Mouse (Mus musculus) liver, embryonic 15.5 days (tissue): Measurements from ENCODE around the gene 9630041A04Rik. TPM values are rescaled to one million over a fixed set of nuclear protein-coding genes. Genes with fewer than 3 reads are reported as not detected.

Experiments
- ATAC-seq: fragments of 200-750 bp; cut with Nextera tagmentation; 2 replicates; pipeline ENCODE4 v1.8.0; 2017; ENCODE audit warnings: moderate number of reproducible peaks, mild to moderate bottlenecking, moderate library complexity; ENCODE audit not compliant: insufficient read depth
- H3K27ac ChIP-seq: fragments of 300-500 bp; sonication (generic); replicated peaks from 2 replicates; pipeline ENCODE4 v1.5.1; 2015; ENCODE audit warnings: mild to moderate bottlenecking, inconsistent platforms
- H3K27me3 ChIP-seq: fragments of 300-500 bp; sonication (generic); 2 replicates; pipeline ENCODE4 v1.6.1; 2015; ENCODE audit warnings: mild to moderate bottlenecking, inconsistent platforms
- H3K36me3 ChIP-seq: fragments of 300-500 bp; sonication (generic); replicated peaks from 2 replicates; pipeline ENCODE4 v1.6.1; 2015; ENCODE audit warnings: moderate library complexity, mild to moderate bottlenecking, inconsistent platforms
- H3K4me1 ChIP-seq: fragments of 300-500 bp; sonication (generic); replicated peaks from 2 replicates; pipeline ENCODE4 v1.6.1; 2015; ENCODE audit warnings: inconsistent platforms
- H3K4me2 ChIP-seq: fragments of 300-500 bp; sonication (generic); 2 replicates; pipeline ENCODE4 v1.6.1; 2015; ENCODE audit warnings: moderate library complexity, mild to moderate bottlenecking, inconsistent platforms
- H3K4me3 ChIP-seq: fragments of 300-500 bp; sonication (generic); replicated peaks from 2 replicates; pipeline ENCODE4 v1.5.1; 2015; ENCODE audit warnings: mild to moderate bottlenecking, inconsistent platforms
- H3K9ac ChIP-seq: fragments of 300-500 bp; sonication (generic); 2 replicates; pipeline ENCODE4 v1.6.1; 2015; ENCODE audit warnings: moderate library complexity, mild to moderate bottlenecking, inconsistent platforms
- H3K9me3 ChIP-seq: fragments of 300-500 bp; sonication (generic); replicated peaks from 2 replicates; pipeline ENCODE4 v1.6.1; 2016; ENCODE audit warnings: inconsistent platforms
- WGBS: fragments of 180-500 bp; shearing (Covaris S2); methylation state at CpG from one replicate; pipeline ENCODE4 v1.1.7; 2015; ENCODE audit warnings: mixed read lengths; ENCODE audit not compliant: insufficient replicate concordance; 5-methylcytosine and 5-hydroxymethylcytosine counted together
- polyA plus RNA-seq: library from polyadenylated mRNA; unstranded; fragments of >200 nt; fragmentation: Nextera tagmentation; extraction: Ambion mirVana; gene quantifications from 2 replicates; pipeline ENCODE4 v1.2.1, GENCODE M21; 2015

Gene 9630041A04Rik
- polyA plus RNA-seq, 1 experiment from 2014 or later = not detected

- Histone ChIP-seq H3K4me3 (no peak overlapping the region), H3K9ac (no peak overlapping the region), H3K27me3 (no peaks in the 10 kb centered on the region), H3K9me3 (no peaks in the 10 kb centered on the region), H3K27ac (no peak overlapping the region), H3K4me2 (no peak overlapping the region), H3K4me1 (no peaks in the 10 kb centered on the region), H3K36me3 (no peaks in the 10 kb centered on the region)
- ATAC-seq = no peak
- WGBS = 51% methylated on average over 1 of the region's 1 CpGs
Measured at GRCm38 (mm10) chr9:101875306-101875705, 13.7 kb downstream of the 9630041A04Rik start.

GRCm38 (mm10) chr9:101877109-101877987, 15.7 kb downstream of the 9630041A04Rik start:
- Histone ChIP-seq H3K9me3 (no peaks in the 10 kb centered on the region), H3K4me1 (no peaks in the 10 kb centered on the region), H3K9ac (no peak overlapping the region), H3K36me3 (no peaks in the 10 kb centered on the region), H3K27ac (no peak overlapping the region), H3K27me3 (no peaks in the 10 kb centered on the region), H3K4me2 (no peak overlapping the region), H3K4me3 (no peak overlapping the region)
- no peak for ATAC-seq
- 57% methylated on average over 11 of the region's 11 CpGs for WGBS

GRCm38 (mm10) chr9:101883295-101883694, 21.7 kb downstream of the 9630041A04Rik start:
- no peak for ATAC-seq
- no peak overlapping the region for H3K9ac ChIP-seq
- 26% methylated on average over 2 of the region's 2 CpGs for WGBS

GRCm38 (mm10) chr9:101897851-101898250, 36.2 kb downstream of the 9630041A04Rik start:
- Histone ChIP-seq H3K9ac (no peak overlapping the region), H3K27ac (no peak overlapping the region), H3K4me1 (no peaks in the 10 kb centered on the region), H3K9me3 (no peaks in the 10 kb centered on the region), H3K4me2 (no peak overlapping the region), H3K27me3 (no peaks in the 10 kb centered on the region), H3K36me3 (no peaks in the 10 kb centered on the region), H3K4me3 (no peak overlapping the region)
- no peak for ATAC-seq
- 77% methylated on average over 1 of the region's 1 CpGs for WGBS

More at GRCm38 (mm10) chr9:101883295-101883694, 21.7 kb downstream of the 9630041A04Rik start:
- Histone ChIP-seq H3K9me3 (no peaks in the 10 kb centered on the region), H3K4me2 (no peak overlapping the region), H3K36me3 (no peaks in the 10 kb centered on the region), H3K27ac (no peak overlapping the region), H3K4me3 (no peak overlapping the region), H3K27me3 (no peaks in the 10 kb centered on the region), H3K4me1 (no peaks in the 10 kb centered on the region)

GRCm38 (mm10) chr9:101903406-101903805, 41.8 kb downstream of the 9630041A04Rik start:
- Histone ChIP-seq H3K9ac (no peak overlapping the region), H3K4me2 (no peak overlapping the region), H3K27ac (no peak overlapping the region), H3K4me3 (no peak overlapping the region), H3K36me3 (no peaks in the 10 kb centered on the region), H3K4me1 (no peaks in the 10 kb centered on the region), H3K27me3 (no peaks in the 10 kb centered on the region), H3K9me3 (no peaks in the 10 kb centered on the region)
- no peak for ATAC-seq
- 74% methylated on average over 3 of the region's 3 CpGs for WGBS

GRCm38 (mm10) chr9:101907747-101908255, 46.2 kb downstream of the 9630041A04Rik start:
- Histone ChIP-seq H3K27ac (no peak overlapping the region), H3K36me3 (no peaks in the 10 kb centered on the region), H3K9ac (no peak overlapping the region), H3K9me3 (no peaks in the 10 kb centered on the region), H3K4me2 (no peak overlapping the region), H3K27me3 (no peaks in the 10 kb centered on the region), H3K4me3 (no peak overlapping the region), H3K4me1 (no peaks in the 10 kb centered on the region)
- 44% methylated on average over 6 of the region's 6 CpGs for WGBS
- no peak for ATAC-seq

GRCm38 (mm10) chr9:101908849-101909248, 47.2 kb downstream of the 9630041A04Rik start:
- no peak for ATAC-seq
- Histone ChIP-seq H3K4me3 (no peak overlapping the region), H3K36me3 (no peaks in the 10 kb centered on the region), H3K9ac (no peak overlapping the region), H3K27me3 (no peaks in the 10 kb centered on the region), H3K4me1 (no peaks in the 10 kb centered on the region), H3K9me3 (no peaks in the 10 kb centered on the region), H3K27ac (no peak overlapping the region), H3K4me2 (no peak overlapping the region)
- 65% methylated on average over 5 of the region's 5 CpGs for WGBS

GRCm38 (mm10) chr9:101909491-101909890, 47.9 kb downstream of the 9630041A04Rik start:
- ATAC-seq = no peak
- H3K4me3 ChIP-seq = no peak overlapping the region
- H3K27me3 ChIP-seq = no peaks in the 10 kb centered on the region
- H3K4me2 ChIP-seq = no peak overlapping the region
- no peak overlapping the region for H3K9ac ChIP-seq
- no peaks in the 10 kb centered on the region for H3K4me1 ChIP-seq
- H3K36me3 ChIP-seq = no peaks in the 10 kb centered on the region
- no peaks in the 10 kb centered on the region for H3K9me3 ChIP-seq
- H3K27ac ChIP-seq = no peak overlapping the region
- 60% methylated on average over 4 of the region's 4 CpGs for WGBS

- no peak overlapping the region for H3K27ac ChIP-seq
- H3K27me3 ChIP-seq = no peaks in the 10 kb centered on the region
- H3K4me2 ChIP-seq = no peak overlapping the region
- H3K9me3 ChIP-seq = no peaks in the 10 kb centered on the region
- no peaks in the 10 kb centered on the region for H3K36me3 ChIP-seq
- H3K9ac ChIP-seq = no peak overlapping the region
- H3K4me3 ChIP-seq = no peak overlapping the region
- ATAC-seq = no peak
- WGBS = 58% methylated on average over 9 of the region's 9 CpGs
- H3K4me1 ChIP-seq = no peaks in the 10 kb centered on the region
Measured at GRCm38 (mm10) chr9:101911176-101911866, 49.7 kb downstream of the 9630041A04Rik start.

GRCm38 (mm10) chr9:101915082-101915481, 53.4 kb downstream of the 9630041A04Rik start:
- Histone ChIP-seq H3K4me2 (no peak overlapping the region), H3K9ac (no peak overlapping the region), H3K9me3 (no peaks in the 10 kb centered on the region), H3K27ac (no peak overlapping the region), H3K27me3 (no peaks in the 10 kb centered on the region), H3K4me1 (no peaks in the 10 kb centered on the region), H3K36me3 (no peaks in the 10 kb centered on the region), H3K4me3 (no peak overlapping the region)
- no peak for ATAC-seq
- WGBS = 59% methylated on average over 2 of the region's 2 CpGs

GRCm38 (mm10) chr9:101918771-101919170, 57.1 kb downstream of the 9630041A04Rik start:
- Histone ChIP-seq H3K27me3 (no peaks in the 10 kb centered on the region), H3K36me3 (no peaks in the 10 kb centered on the region), H3K4me3 (no peak overlapping the region), H3K4me1 (no peaks in the 10 kb centered on the region), H3K27ac (no peak overlapping the region), H3K9ac (no peak overlapping the region), H3K4me2 (no peak overlapping the region), H3K9me3 (no peaks in the 10 kb centered on the region)
- WGBS = 49% methylated on average over 4 of the region's 4 CpGs
- no peak for ATAC-seq
